Mouse (Mus musculus) G1E (cell line): ENCODE measurements at regions not wholly inside any gene's neighbourhood (a gene's known extent, or its start where the extent isn't known, plus 50 kb on each side); places are given as distances from the start of the nearest gene placed in this dataset.

Experiments used
- ATAC-seq: 2 replicates; pipeline ENCODE4 v1.8.0; 2016; ENCODE audit warnings: mild to moderate bottlenecking; ENCODE audit not compliant: insufficient number of reproducible peaks, poor library complexity, low FRiP score, severe bottlenecking; ENCODE audit errors: extremely low read depth
- DNase-seq: peaks from one replicate; pipeline ENCODE4 v3.0.0; 2012; ENCODE audit warnings: low spot score
- H3K27me3 ChIP-seq: 2 replicates; pipeline ENCODE4 v1.6.1; 2012; ENCODE audit warnings: mild to moderate bottlenecking, low read length, inconsistent platforms; ENCODE audit not compliant: insufficient read depth
- H3K36me3 ChIP-seq: replicated peaks from 2 replicates; pipeline ENCODE3; 2012; ENCODE audit warnings: mild to moderate bottlenecking, inconsistent platforms
- H3K4me1 ChIP-seq: 2 replicates; pipeline ENCODE4 v1.6.1; 2012; ENCODE audit warnings: low read depth, low read length, inconsistent platforms, mixed read lengths; ENCODE audit not compliant: insufficient read depth
- H3K4me3 ChIP-seq: 2 replicates; pipeline ENCODE4 v1.5.1; 2012; ENCODE audit warnings: low read depth, mild to moderate bottlenecking, inconsistent platforms, low read length, moderate library complexity, mixed read lengths
- H3K9me3 ChIP-seq: replicated peaks from 2 replicates; pipeline ENCODE4 v1.6.1; 2012; ENCODE audit warnings: inconsistent platforms
- CTCF ChIP-seq: IDR thresholded peaks from 2 replicates; pipeline ENCODE4 v1.5.1; 2012; ENCODE audit warnings: low read depth, low read length, inconsistent platforms, mixed read lengths
- GATA1 ChIP-seq: IDR thresholded peaks from 2 replicates; pipeline ENCODE4 v1.6.1; 2012; ENCODE audit warnings: borderline replicate concordance, low read length, inconsistent platforms, mixed read lengths
- GATA2 ChIP-seq: IDR thresholded peaks from 2 replicates; pipeline ENCODE4 v1.6.1; 2012; ENCODE audit warnings: low read depth, low read length, inconsistent platforms, borderline replicate concordance
- POLR2AphosphoS5 ChIP-seq: IDR thresholded peaks from 2 replicates; pipeline ENCODE4 v1.6.1; 2012; ENCODE audit warnings: low read depth, low read length, inconsistent platforms; ENCODE audit not compliant: insufficient replicate concordance
- TAL1 ChIP-seq: conservative IDR thresholded peaks from 2 replicates; pipeline ENCODE4 v1.6.1; 2012; ENCODE audit warnings: low read depth, low read length, inconsistent platforms, mixed read lengths

- TF ChIP-seq POLR2AphosphoS5 (no peak), GATA1 (no peak), TAL1 (no peak), GATA2 (no peak)
- no peak for DNase-seq
- H3K4me3 ChIP-seq = no peak overlapping the region
- peaks cover 26% of the 10 kb centered on the region for H3K9me3 ChIP-seq
- H3K27me3 ChIP-seq = no peaks in the 10 kb centered on the region
- H3K36me3 ChIP-seq = no peaks in the 10 kb centered on the region
- no peak for ATAC-seq
- no peaks in the 10 kb centered on the region for H3K4me1 ChIP-seq
These were observed 205.0 kb upstream of the Serp2 start for GRCm38 (mm10) chr14:76761691-76762090.

- H3K27me3 ChIP-seq = no peaks in the 10 kb centered on the region
- ATAC-seq = no peak
These were observed 204.6 kb upstream of the Serp2 start for GRCm38 (mm10) chr14:76761274-76761673.

GRCm38 (mm10) chr14:76760509-76761023 lies 203.9 kb upstream of the Serp2 start:
- ATAC-seq = no peak
- TF ChIP-seq GATA1 (no peak), GATA2 (no peak), TAL1 (no peak), CTCF (no peak), POLR2AphosphoS5 (no peak)

More at GRCm38 (mm10) chr14:76761274-76761673, 204.6 kb upstream of the Serp2 start:
- DNase-seq = no peak
- H3K9me3 ChIP-seq = peaks cover 26% of the 10 kb centered on the region
- TF ChIP-seq POLR2AphosphoS5 = no peak
- TF ChIP-seq GATA1 = no peak
- TF ChIP-seq TAL1 = no peak
- TF ChIP-seq GATA2 = no peak
- no peak for TF ChIP-seq CTCF
- H3K4me1 ChIP-seq = no peaks in the 10 kb centered on the region
- H3K4me3 ChIP-seq = no peak overlapping the region
- no peaks in the 10 kb centered on the region for H3K36me3 ChIP-seq

GRCm38 (mm10) chr14:76759377-76759776 lies 202.7 kb upstream of the Serp2 start:
- H3K9me3 ChIP-seq = peaks cover 20% of the 10 kb centered on the region
- TF ChIP-seq GATA1 = no peak
- TF ChIP-seq CTCF = no peak
- TF ChIP-seq GATA2 = no peak
- no peak for TF ChIP-seq TAL1
- no peak for TF ChIP-seq POLR2AphosphoS5
- H3K4me1 ChIP-seq = no peaks in the 10 kb centered on the region
- no peaks in the 10 kb centered on the region for H3K27me3 ChIP-seq
- DNase-seq = no peak
- ATAC-seq = no peak
- no peak overlapping the region for H3K4me3 ChIP-seq
- no peaks in the 10 kb centered on the region for H3K36me3 ChIP-seq

More at GRCm38 (mm10) chr14:76760509-76761023, 203.9 kb upstream of the Serp2 start:
- Histone ChIP-seq H3K4me1 (no peaks in the 10 kb centered on the region), H3K36me3 (no peaks in the 10 kb centered on the region), H3K4me3 (no peak overlapping the region), H3K9me3 (peaks cover 26% of the 10 kb centered on the region), H3K27me3 (no peaks in the 10 kb centered on the region)
- no peak for DNase-seq

GRCm38 (mm10) chr14:76758589-76758988 lies 201.9 kb upstream of the Serp2 start:
- TF ChIP-seq POLR2AphosphoS5 = no peak
- no peak for TF ChIP-seq CTCF
- TF ChIP-seq TAL1 = no peak
- no peak for ATAC-seq
- no peak overlapping the region for H3K4me3 ChIP-seq
- H3K9me3 ChIP-seq = peaks cover 14% of the 10 kb centered on the region
- H3K4me1 ChIP-seq = no peaks in the 10 kb centered on the region
- no peaks in the 10 kb centered on the region for H3K27me3 ChIP-seq
- H3K36me3 ChIP-seq = no peaks in the 10 kb centered on the region
- no peak for DNase-seq

GRCm38 (mm10) chr14:76755591-76756376 lies 199.1 kb upstream of the Serp2 start:
- H3K4me1 ChIP-seq = no peaks in the 10 kb centered on the region
- H3K27me3 ChIP-seq = no peaks in the 10 kb centered on the region
- H3K4me3 ChIP-seq = no peak overlapping the region
- DNase-seq (no peak), ATAC-seq (no peak)
- peaks cover 18% of the 10 kb centered on the region for H3K9me3 ChIP-seq
- H3K36me3 ChIP-seq = no peaks in the 10 kb centered on the region
- TF ChIP-seq GATA2 = no peak
- no peak for TF ChIP-seq POLR2AphosphoS5
- no peak for TF ChIP-seq CTCF
- no peak for TF ChIP-seq GATA1
- no peak for TF ChIP-seq TAL1
